Mouse (Mus musculus) lung, postnatal 10 days (tissue): ENCODE data around the gene Igsf3.
A peak's percentile ranks its signal among the peaks of the same experiment; 100 is the strongest.

Experiments used
- DNase-seq: peaks from one replicate; pipeline ENCODE4 v3.0.0; 2021

Gene Igsf3

DNA sequence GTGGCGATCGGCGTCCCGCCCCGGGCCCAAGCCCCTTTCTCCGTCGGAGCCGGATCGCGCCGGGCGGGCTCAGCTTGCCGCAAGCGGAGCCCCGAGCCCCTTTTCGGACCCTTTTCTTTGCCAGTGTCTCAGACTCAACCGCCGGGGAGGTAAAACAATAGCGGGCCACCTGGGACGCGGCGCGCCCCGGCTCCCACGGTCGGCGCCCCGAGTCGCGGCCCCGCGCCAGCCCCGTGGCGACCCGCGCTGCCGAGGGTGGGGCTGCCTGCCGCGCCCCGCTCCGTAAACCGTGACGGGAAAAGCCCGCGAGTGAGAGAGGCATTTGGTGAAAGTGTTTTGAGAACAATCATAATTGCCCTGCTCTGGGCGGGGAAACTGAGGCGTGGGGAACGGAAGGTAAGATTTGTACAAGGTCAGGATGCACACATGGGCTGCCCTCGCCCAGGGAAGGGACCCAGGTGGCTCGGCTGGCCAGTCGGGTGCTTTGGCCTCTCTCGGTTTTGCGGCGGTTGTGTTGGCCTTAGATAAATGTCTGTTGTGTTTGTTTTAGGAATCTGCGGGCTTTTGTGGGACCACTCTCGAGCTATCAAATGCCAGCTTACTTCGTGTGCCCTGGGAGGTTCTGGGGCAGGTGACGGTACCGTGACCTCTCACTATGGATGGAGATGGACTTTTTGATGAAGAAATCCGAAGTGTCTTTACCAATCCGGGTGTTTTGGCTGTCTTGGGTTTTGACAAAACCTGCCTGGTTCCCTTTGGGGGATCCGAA is 557 bp downstream of the Igsf3 start:
- no peak for DNase-seq

DNA sequence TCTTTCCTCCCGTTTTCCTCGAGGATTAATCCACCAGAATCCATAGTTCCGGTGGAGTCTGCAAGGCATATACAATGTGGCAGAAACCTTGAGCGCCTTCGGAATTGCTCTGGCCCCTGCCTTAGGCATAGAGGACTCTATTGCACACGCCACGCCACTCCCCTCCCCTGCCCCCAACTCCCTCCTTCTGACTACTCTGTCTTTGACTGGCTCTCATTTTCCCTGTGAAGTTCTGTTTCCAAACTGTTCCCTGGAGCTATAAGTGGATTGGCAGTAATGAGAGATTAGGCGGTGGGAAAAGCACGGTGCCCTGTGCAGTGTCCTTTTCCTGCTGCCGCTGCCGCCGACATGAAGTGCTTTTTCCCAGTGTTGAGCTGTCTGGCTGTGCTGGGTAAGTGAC is 1.2 kb downstream of the Igsf3 start:
- DNase-seq = peak; percentile 37

DNA sequence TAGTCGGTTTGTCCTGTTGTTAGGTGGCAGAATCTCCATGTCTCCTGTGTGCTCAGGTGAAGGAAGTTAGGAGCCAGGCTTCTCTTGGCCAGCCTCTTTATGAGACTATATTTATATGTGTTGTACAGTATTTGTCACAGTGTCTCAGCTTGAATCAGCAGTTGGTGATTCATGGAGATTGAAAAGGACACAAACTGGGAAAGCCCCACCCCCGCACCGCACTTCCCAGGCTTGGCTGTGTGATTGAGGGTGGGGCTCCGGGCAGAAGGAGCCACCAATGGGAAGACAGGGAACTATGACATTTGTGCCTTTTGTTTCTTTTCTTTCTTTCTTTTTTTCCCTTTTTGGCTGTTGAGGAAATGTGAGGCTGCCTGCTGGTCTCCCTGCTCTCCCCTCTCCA is 2.9 kb downstream of the Igsf3 start:
- DNase-seq = peak; percentile 64

DNA sequence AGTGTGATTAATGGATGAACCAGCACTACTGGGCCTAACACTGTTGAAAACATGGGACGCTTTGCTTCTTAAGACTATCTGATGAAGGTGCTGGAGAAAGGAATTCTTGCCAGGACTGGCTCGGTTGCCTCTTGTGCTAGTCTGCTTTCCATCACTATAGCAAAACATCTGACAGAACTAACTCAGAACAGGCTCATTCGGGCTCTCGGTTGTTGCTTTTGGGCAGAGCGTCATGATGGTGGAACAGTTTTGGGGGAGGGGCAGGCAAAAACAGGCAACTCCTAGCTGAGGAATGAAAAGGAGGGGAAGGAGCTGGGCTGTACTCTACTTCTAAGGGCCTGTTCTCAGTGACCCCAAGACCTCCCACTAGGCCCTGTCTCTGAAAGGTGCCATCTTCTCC is 4.8 kb downstream of the Igsf3 start:
- DNase-seq = no peak

DNA sequence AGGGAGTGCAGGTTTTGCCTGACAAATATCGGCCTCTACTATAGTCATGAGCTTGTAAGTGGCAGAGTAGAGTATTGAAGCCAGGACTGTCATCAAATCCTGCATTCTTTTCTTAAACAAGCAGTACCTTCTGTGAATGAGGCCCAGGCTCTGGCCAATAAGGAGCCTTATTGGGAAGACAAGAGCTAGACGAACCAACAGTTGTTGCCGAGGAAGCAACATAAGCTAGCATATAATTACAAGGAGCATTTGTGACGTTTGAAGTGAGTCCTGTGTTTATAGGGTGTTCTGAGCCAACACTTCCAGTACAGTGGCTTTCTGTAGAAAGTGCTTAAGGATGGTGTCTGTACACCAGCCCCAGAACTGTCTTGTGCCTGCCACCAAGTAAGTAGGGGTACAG is 5.9 kb downstream of the Igsf3 start:
- DNase-seq = no peak

DNA sequence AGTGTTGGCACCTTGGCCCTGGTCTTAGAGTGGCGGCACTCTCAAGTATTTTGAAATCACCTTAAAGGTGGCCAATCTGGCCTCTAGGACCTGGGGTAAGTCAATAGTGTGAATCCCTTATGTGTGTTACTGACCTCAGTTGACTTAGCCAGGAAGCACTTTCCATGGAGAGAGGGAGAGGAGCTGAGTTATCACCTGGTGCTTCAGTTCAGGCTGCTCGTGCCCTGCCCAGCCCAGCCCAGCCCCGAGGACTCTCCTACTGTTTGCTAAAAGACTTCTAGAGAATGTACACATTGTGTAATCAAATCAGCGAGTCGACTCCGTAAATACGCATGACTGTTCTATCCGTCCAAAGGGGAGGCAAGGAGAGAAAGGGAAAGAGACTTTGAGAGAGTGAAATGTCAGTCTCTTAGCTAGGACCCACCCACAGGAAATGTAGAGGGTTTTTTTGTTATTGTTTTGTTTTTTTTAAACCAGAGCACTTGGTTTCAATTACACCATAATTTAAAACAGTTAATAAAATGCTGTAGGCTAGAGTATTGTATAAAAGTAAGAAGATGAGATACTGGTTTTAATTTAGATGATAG is 9.6 kb downstream of the Igsf3 start:
- DNase-seq = no peak

DNA sequence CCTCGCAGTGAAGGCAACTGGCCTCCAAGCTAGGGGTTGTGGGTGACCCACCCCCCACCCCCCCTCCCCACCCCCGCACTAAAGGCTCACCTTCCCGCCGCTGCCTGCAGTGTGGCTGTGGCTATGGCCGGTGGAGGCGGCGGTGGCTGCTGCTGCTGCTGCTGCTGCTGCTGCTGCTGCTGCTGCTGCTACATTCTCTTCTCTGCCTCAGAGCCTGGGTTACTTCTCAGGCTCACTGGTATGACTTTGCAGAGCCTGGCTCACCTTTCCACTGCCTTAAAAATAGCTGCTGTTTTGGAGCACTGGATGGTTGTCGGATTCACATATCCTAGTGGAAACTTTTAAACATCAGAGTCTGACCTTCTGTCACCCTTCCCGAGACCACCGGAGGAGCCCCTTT is 11.0 kb downstream of the Igsf3 start:
- DNase-seq = no peak

DNA sequence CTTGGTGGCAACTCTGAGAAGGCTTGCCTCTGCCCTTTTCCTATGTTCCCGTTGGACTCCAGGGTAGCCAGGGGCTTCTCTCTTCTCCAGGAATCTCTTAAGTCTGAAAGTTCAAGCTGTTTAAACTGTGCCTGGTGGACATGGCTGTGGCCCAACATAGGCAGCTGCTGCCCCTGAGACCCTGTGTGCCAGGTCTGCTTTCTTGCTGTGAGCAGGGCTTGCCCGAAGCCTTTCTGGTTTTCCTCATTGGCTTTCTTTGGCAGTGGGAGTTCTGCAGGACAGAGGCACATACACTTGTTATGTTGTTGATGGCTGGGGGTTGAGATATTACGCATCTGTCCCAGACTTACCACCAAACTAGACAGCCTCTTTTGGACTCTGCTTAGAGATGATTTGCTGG is 12.7 kb downstream of the Igsf3 start:
- no peak for DNase-seq

DNA sequence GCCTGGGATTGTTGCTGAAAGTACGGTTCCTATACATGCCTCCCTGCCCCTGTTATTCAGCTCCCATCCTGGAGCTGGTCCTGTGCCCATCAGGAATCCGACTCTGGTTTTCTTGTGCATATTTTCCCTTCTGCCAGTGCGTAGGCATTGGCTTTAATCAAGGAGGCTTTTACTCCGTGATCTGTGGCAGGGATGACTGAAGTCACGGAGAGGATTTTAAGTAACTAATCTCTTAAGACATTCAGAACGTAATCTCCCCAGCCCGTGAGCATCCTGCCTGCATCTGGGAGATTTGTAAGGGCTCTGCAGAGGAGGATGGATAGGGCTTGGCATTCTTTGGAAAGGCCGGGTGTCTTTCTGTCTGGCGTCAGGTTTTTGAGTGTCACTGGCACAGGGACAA is 13.6 kb downstream of the Igsf3 start:
- no peak for DNase-seq

DNA sequence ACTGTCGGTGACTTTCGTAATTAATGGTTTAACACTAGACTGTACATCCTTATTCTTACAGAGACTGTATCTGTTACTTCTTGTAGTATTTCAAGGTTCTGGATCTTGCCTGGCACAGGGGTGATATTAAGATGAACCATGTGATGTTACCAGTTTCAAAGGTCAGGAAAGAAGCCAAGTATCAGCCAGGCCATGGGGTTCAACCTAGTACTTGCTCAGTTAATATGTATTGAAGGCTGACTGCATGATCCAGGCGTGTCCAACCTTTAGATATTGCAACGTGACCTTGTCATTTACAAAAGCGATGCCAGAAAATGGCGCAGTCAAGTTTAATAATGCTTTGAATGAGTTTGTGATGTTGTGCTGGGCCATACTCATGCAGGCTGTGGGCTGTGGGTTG is 15.1 kb downstream of the Igsf3 start:
- no peak for DNase-seq

DNA sequence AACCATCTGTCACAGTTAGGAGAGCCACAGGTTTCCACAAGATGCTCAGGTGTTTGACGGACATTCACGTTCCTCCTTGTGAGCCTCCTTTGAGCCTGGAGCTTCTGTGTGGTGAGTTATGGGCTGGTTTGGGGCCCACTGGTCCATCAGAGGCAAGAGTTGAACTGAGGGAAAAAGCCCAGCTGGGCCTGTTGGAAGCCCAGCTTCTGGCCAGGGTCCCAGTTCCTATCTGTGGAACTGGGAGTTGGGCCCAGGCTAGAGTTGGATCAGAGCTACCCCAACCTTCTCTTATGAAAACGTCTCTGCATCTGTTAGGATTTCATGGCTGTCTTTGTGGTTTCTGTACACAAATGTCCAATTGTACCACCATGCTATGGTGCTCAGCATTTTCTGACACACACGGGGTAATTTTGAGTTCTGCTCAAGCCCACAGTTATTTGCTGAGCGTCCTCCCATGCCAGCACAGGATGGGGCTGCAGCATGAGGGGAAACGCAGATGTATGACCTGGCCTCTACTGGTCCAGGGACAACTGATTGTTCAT is 16.3 kb downstream of the Igsf3 start:
- DNase-seq = peak; percentile 27

DNA sequence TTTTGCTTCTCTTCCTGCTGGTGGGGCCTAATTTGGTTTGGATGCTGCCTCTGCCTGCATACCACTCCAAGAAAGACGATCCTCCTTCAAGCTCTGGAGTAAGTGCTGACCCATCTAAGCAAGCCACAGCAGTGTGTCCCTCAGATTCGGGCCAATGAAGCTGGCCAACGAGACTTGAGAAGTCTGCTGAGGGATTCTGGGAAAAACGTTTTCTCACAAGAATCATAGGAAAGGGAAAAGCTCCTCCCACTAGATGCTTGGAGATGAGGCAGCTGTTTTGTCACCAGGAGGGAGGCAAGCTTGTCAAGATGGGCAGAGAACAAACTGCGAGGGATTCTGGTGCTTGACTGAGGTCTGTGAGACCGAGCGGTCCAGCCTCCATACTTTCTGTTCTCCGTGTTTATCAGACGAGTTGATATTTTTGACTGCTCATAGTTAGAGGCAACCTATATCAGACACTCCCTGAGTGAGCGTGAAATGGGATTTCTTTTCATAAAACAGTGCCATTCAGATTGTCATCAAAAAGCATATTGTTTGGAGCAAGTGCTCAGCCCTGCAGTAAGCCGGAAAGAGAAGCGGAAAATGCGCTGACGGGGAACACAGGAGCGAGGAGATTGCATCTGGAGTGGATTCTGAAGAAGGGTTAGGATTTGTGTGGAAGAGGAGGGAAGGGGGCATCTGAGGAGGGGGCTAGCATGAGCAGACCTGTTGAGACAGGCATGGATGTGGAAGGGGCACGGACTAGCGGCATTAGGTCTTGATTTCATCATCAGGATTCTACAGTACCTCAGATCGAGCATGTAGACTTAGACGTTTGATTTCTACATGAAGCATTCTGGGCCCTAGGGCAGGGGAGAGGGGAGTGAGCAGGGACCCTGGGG is 17.0 kb downstream of the Igsf3 start:
- peak; percentile 64 for DNase-seq

DNA sequence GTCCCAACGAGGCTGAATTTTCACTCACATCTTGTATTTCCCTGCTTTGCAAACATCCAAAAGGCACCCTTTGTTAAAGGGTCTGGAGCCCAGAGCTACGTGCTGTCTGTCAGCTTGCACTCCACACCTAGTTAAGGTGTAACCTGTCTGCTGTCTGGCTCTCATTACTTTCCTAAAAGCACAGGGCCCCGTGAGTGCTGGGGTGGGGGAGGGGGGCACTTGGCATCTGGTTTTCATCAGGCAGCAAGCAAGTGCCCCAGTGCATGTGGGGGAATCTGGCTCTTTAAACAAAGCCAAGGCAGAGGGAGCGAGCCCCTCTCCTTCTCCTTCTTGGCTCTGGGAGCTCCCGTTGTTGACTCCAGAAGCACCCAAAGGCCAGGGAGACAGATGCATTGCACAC is 18.5 kb downstream of the Igsf3 start:
- DNase-seq = no peak

DNA sequence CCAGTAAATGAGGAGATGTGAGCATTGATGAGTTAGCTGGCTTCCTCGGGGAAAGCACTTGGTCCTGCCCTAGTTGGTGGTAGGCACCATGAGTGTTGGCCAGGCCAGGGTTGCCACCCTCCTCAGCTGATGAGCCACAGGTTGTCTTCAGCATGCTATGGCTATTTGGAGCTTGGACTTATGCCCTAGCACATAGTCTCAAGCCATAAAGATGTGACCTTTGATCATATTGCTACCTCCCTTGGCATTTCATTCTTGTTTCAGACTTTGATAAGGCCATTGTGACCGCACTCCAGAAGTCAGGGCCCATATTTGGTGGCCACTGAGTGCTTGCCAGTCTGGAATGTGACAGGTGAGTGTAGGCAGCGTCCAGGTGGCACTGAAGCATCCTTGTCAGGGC is 19.2 kb downstream of the Igsf3 start:
- no peak for DNase-seq

DNA sequence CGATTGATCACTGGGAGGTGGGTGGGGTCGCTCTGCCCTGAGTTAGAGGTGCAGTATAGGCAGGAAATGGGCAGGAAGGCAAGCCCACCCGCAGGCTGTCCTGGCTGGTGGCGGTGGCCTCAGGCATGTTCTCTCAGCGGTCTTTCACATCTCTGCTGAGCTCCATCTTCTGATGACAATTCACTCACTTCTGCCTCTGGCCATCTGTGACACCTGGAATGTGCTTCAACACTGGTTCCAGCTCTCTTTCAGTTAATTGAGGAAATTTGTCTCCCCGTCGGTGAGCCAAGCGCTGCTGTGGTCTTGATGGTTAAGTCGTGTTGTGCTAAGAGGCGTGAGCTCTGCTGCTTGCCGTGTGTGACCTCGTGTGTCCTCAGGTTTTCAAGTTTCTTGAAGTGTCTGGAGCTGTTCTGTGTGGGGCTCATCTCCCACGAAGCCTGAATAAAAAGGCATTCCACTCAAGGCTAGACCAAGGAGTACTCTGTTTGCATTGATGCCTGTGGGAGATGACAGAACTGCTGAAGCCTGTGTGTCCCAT is 19.9 kb downstream of the Igsf3 start:
- DNase-seq = no peak

DNA sequence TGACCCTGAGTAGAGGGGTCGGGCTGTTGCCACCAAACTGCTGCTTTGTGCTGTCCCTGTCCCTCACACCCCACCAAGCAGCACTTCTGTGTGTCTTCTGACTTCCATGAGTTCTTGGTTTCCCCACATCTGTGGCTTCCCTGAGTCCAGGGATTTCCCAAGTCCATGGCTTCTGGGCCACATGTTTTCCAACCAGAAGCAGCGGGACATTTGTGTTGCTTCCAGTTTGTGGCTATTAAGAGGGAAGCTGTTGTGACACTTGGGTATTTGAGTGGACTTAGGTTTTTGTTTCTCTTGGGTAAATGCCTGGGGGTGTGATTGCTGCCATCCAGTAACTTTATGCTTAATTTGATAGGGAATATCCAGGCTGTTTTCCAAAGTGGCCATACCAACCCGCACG is 20.5 kb downstream of the Igsf3 start:
- no peak for DNase-seq

DNA sequence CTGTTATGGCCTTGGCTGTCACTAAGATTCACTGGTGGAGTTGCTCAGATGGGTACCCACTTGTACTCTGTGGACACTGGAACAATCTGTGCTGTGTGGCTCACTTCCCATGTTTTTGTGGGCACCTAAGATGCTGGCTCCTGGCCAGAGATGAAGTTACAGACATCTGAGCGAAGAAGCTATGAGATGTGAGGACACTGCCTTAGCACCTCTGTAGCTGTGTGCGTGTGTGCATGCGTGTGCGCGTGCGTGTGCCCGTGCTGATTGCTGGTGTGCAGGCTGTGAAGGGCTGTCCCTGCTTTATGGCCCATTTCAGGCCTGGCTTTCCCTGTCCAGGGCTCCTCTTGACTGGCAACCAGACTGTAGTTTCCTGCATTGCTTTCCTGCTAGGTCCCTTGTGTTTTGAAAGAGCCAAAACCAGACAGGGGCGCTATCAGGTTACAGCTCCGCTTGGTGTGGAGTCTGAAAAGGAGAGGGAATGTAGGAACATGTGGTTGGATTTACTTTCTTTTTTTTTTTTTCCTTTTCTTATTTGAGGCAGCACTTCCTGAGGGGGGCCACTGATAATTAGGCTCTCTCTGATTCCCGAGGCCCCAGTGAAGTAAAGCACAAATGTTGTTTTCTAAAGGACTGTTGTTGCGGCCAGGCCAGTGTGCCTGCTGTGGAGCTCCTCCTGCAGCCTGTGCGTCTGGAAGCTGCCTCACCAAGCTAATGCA is 21.3 kb downstream of the Igsf3 start:
- DNase-seq = peak; percentile 19

DNA sequence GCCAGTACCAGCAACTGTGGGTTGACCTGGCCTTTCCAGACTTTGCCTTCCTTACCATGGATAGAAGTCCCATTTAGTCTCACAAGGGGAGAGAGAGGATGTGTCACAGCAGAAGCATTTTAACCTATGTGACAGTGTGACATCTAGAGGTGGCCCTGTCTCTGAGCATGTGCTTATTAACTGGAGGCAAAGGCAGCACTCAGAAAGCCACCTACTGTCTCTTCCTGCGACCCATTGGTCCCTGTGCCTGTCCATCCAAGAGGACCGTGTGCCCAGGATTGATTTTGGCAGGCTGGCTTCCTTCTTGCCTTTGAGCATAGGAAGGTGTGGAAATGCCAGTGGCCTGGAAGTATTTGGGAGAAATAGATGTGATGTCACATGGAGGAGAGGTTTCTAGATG is 22.0 kb downstream of the Igsf3 start:
- DNase-seq = no peak

DNA sequence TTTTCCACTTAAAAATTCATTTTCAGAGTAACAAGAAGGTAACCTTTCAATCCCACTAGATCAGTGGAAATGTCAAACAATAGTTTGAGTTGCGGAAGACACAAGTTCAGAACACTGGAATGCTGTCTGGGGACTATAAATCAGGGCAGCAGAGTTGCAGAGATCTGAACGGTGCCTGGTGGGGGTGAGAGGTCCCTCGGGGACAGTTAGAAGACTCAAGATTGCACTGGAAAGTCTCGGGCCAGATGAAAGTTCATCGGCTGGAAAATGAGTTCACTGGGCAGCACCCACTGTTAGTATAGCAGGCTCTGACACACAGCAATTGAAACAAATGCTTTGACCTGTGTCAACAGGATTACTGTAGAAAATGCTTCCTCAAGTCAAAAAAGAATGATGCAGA is 24.6 kb downstream of the Igsf3 start:
- DNase-seq = no peak

DNA sequence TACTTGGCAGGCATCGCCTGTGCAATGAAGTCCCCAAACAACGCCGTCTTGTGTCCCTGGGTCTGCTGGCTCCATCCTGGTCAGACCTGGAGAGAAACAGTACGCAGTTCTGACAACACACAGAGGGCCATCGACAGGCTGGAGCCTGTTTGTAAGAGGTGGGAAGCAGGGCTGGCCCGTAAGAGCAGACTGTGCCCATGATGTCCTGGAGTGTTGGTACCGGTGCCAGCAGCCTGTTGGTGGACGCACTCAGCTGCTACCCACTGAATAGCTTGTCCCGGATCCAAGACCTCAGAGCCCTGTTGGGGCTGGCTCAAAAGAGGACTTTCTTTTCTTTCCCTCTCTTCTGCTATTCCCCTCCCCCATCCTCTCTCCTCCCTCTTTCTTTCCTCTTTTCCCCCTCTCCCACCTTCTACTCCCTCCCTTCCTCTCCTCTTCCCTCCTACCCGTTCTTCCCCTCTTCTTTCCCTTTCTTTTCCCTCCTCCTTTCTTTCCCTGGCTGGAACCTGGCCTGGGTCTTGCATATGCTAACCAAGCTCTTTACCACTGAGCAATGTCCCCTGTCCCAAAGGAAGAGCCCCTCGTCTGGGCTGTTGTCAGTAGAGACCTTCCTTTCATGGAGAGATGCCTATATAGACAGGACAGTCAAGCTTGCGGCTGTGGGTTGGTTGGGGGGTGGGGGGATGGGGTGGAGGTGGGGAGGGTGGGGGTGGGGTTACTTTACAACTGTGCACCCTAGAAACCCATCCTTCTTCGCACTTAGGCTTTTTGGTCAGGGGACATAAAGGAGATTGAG is 27.9 kb downstream of the Igsf3 start:
- peak; percentile 41 for DNase-seq

DNA sequence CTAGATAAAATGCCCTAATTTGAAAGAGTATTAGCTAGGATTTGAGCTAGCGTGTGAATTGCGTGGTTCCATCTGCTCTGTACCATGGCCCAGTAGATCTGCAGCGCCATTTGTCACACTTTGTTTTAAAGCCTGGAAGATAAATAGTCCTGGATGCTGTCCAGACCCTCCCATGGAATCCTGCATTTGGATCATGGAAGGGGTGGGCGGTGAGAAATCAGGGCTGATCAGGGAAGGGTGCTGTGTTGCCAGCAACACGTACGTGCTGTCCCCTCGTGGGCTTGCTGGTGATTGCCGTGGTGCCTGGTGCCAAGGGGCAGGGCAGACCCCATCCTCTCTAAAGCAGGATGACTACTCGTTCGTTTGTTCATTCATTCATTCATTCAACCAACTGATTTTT is 28.6 kb downstream of the Igsf3 start:
- DNase-seq = peak; percentile 82

DNA sequence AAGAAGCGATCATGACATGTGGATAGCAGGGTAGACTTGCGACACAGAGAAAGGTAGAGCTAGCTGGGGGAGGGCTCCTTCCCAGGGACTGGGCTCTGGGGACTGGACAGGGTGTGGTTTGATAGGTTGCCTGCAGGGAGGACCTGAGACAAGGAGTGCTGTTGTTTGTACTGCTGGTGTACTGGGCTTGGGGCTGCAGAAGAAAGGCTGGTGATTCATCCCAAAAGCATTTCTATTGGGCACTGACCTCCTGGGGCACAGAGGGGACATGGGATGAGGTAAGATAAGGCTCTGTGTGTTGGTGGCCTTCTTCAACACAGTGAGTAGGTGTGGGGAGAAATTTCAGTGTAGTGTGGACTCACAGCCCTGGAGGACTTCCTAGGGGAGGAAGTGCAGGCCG is 29.2 kb downstream of the Igsf3 start:
- no peak for DNase-seq
